Mouse (Mus musculus) stomach, embryonic 14.5 days (tissue): ENCODE results near the gene Prkca. TPM values are rescaled to one million over a fixed set of nuclear protein-coding genes. Genes with fewer than 3 reads are reported as not detected.

Experiments
- ATAC-seq: fragments of 200-750 bp; cut with Nextera tagmentation; 2 replicates; pipeline ENCODE4 v1.8.0; 2017; ENCODE audit warnings: low read depth, moderate TSS enrichment; ENCODE audit not compliant: insufficient number of reproducible peaks, insufficient read depth, low FRiP score
- H3K27ac ChIP-seq: fragments of 300-500 bp; sonication (generic); 2 replicates; pipeline ENCODE4 v1.5.1; 2014; ENCODE audit warnings: mild to moderate bottlenecking, low read length, moderate library complexity, mixed read lengths
- H3K27me3 ChIP-seq: fragments of 300-500 bp; sonication (generic); 2 replicates; pipeline ENCODE4 v1.6.1; 2014; ENCODE audit warnings: low read length, control low read depth, mixed read lengths; ENCODE audit not compliant: control insufficient read depth, insufficient read depth
- H3K36me3 ChIP-seq: fragments of 300-500 bp; sonication (generic); 2 replicates; pipeline ENCODE4 v1.6.1; 2014; ENCODE audit warnings: mild to moderate bottlenecking, control low read depth, low read length, moderate library complexity, mixed read lengths; ENCODE audit not compliant: control insufficient read depth, insufficient read depth
- H3K4me1 ChIP-seq: fragments of 300-500 bp; sonication (generic); 2 replicates; pipeline ENCODE4 v1.6.1; 2014; ENCODE audit warnings: low read length, control low read depth, mixed read lengths; ENCODE audit not compliant: control insufficient read depth, insufficient read depth
- H3K4me2 ChIP-seq: fragments of 300-500 bp; sonication (generic); replicated peaks from 2 replicates; pipeline ENCODE4 v1.6.1; 2014; ENCODE audit warnings: low read depth, low read length, control low read depth
- H3K4me3 ChIP-seq: fragments of 300-500 bp; sonication (generic); 2 replicates; pipeline ENCODE4 v1.5.1; 2014; ENCODE audit warnings: low read depth, low read length, control low read depth
- H3K9ac ChIP-seq: fragments of 300-500 bp; sonication (generic); replicated peaks from 2 replicates; pipeline ENCODE4 v1.6.1; 2014; ENCODE audit warnings: low read depth, mild to moderate bottlenecking, control low read depth, low read length, moderate library complexity, mixed read lengths
- H3K9me3 ChIP-seq: fragments of 300-500 bp; sonication (generic); 2 replicates; pipeline ENCODE4 v1.6.1; 2016; ENCODE audit warnings: low read depth, low read length, control low read depth; ENCODE audit not compliant: control insufficient read depth
- WGBS: fragments of 180-500 bp; shearing (Covaris S2); extraction: QIAGEN DNeasy Blood & Tissue Kit; methylation state at CpG from one replicate; pipeline ENCODE4 v1.1.7; 2014; 5-methylcytosine and 5-hydroxymethylcytosine counted together
- polyA plus RNA-seq: library from polyadenylated mRNA; unstranded; fragments of >200 nt; fragmentation: Nextera tagmentation; extraction: Ambion mirVana; gene quantifications from 2 replicates; pipeline ENCODE4 v1.2.1, GENCODE M21; 2014

Prkca gene
- polyA plus RNA-seq, 1 experiment from 2014 or later, result 8.6 TPM

- Histone ChIP-seq H3K27me3 (no peaks in the 10 kb centered on the region), H3K4me1 (0 out of 2 replicates have a peak, but pooled peaks cover 4% of the 10 kb centered on the region), H3K9me3 (no peaks in the 10 kb centered on the region), H3K36me3 (no peaks in the 10 kb centered on the region), H3K4me2 (no peak overlapping the region), H3K9ac (no peak overlapping the region), H3K27ac (no peak overlapping the region), H3K4me3 (no peak overlapping the region)
- 70% methylated on average over 7 of the region's 7 CpGs for WGBS
- ATAC-seq, result no peak
These were observed 203.7 kb downstream of the Prkca start for GRCm38 (mm10) chr11:108140028-108140427.

- Histone ChIP-seq H3K27me3 (no peaks in the 10 kb centered on the region), H3K4me3 (no peak overlapping the region), H3K27ac (no peak overlapping the region), H3K9me3 (no peaks in the 10 kb centered on the region), H3K36me3 (no peaks in the 10 kb centered on the region), H3K4me1 (0 out of 2 replicates have a peak, but pooled peaks cover 4% of the 10 kb centered on the region), H3K4me2 (no peak overlapping the region), H3K9ac (no peak overlapping the region)
- WGBS, result 52% methylated on average over 3 of the region's 3 CpGs
- no peak for ATAC-seq
These were observed 207.4 kb downstream of the Prkca start for GRCm38 (mm10) chr11:108136341-108136740.

GRCm38 (mm10) chr11:108135407-108136159 is 208.1 kb downstream of the Prkca start:
- ATAC-seq, result no peak
- Histone ChIP-seq H3K4me1 (0 out of 2 replicates have a peak, but pooled peaks cover 4% of the 10 kb centered on the region), H3K9ac (no peak overlapping the region), H3K27me3 (no peaks in the 10 kb centered on the region), H3K36me3 (no peaks in the 10 kb centered on the region), H3K4me3 (no peak overlapping the region), H3K9me3 (no peaks in the 10 kb centered on the region), H3K27ac (no peak overlapping the region), H3K4me2 (no peak overlapping the region)
- WGBS, result 32% methylated on average over 4 of the region's 4 CpGs

GRCm38 (mm10) chr11:108128593-108128992 is 215.1 kb downstream of the Prkca start:
- H3K27ac ChIP-seq, result no peak overlapping the region
- H3K27me3 ChIP-seq, result no peaks in the 10 kb centered on the region
- no peak overlapping the region for H3K4me3 ChIP-seq
- H3K4me1 ChIP-seq, result no peaks in the 10 kb centered on the region
- ATAC-seq, result no peak
- no peaks in the 10 kb centered on the region for H3K36me3 ChIP-seq
- no peak overlapping the region for H3K9ac ChIP-seq
- H3K4me2 ChIP-seq, result no peak overlapping the region
- no peaks in the 10 kb centered on the region for H3K9me3 ChIP-seq
- WGBS, result 30% methylated on average over 5 of the region's 5 CpGs

GRCm38 (mm10) chr11:108127908-108128307 is 215.8 kb downstream of the Prkca start:
- no peaks in the 10 kb centered on the region for H3K27me3 ChIP-seq
- H3K27ac ChIP-seq, result no peak overlapping the region
- no peak overlapping the region for H3K4me2 ChIP-seq
- no peaks in the 10 kb centered on the region for H3K9me3 ChIP-seq
- no peaks in the 10 kb centered on the region for H3K36me3 ChIP-seq
- H3K4me1 ChIP-seq, result no peaks in the 10 kb centered on the region
- no peak for ATAC-seq
- WGBS, result 56% methylated on average over 5 of the region's 5 CpGs
- H3K4me3 ChIP-seq, result no peak overlapping the region
- no peak overlapping the region for H3K9ac ChIP-seq

- Histone ChIP-seq H3K4me1 (no peaks in the 10 kb centered on the region), H3K4me2 (no peak overlapping the region), H3K9ac (no peak overlapping the region), H3K27ac (no peak overlapping the region), H3K9me3 (no peaks in the 10 kb centered on the region), H3K4me3 (no peak overlapping the region), H3K27me3 (no peaks in the 10 kb centered on the region), H3K36me3 (no peaks in the 10 kb centered on the region)
- no peak for ATAC-seq
- WGBS, result 78% methylated on average over 7 of the region's 7 CpGs
These were observed 221.2 kb downstream of the Prkca start for GRCm38 (mm10) chr11:108122486-108122885.

- no peak overlapping the region for H3K4me3 ChIP-seq
- H3K4me1 ChIP-seq, result no peaks in the 10 kb centered on the region
- no peaks in the 10 kb centered on the region for H3K9me3 ChIP-seq
- no peaks in the 10 kb centered on the region for H3K36me3 ChIP-seq
- no peak overlapping the region for H3K4me2 ChIP-seq
- H3K9ac ChIP-seq, result no peak overlapping the region
- no peak overlapping the region for H3K27ac ChIP-seq
- WGBS, result 70% methylated on average over 5 of the region's 5 CpGs
- ATAC-seq, result no peak
- no peaks in the 10 kb centered on the region for H3K27me3 ChIP-seq
These were observed 223.0 kb downstream of the Prkca start for GRCm38 (mm10) chr11:108120708-108121107.

- no peaks in the 10 kb centered on the region for H3K36me3 ChIP-seq
- 81% methylated on average over 3 of the region's 3 CpGs for WGBS
- no peak overlapping the region for H3K27ac ChIP-seq
- no peak overlapping the region for H3K4me2 ChIP-seq
- ATAC-seq, result no peak
- no peaks in the 10 kb centered on the region for H3K9me3 ChIP-seq
- H3K4me3 ChIP-seq, result no peak overlapping the region
- H3K4me1 ChIP-seq, result no peaks in the 10 kb centered on the region
- no peak overlapping the region for H3K9ac ChIP-seq
- no peaks in the 10 kb centered on the region for H3K27me3 ChIP-seq
These were observed 223.9 kb downstream of the Prkca start for GRCm38 (mm10) chr11:108119785-108120184.

GRCm38 (mm10) chr11:108118814-108119213 is 224.9 kb downstream of the Prkca start:
- H3K9me3 ChIP-seq, result no peaks in the 10 kb centered on the region
- no peak overlapping the region for H3K4me3 ChIP-seq
- no peak overlapping the region for H3K4me2 ChIP-seq
- no peaks in the 10 kb centered on the region for H3K27me3 ChIP-seq
- 73% methylated on average over 2 of the region's 2 CpGs for WGBS
- no peaks in the 10 kb centered on the region for H3K4me1 ChIP-seq
- no peak overlapping the region for H3K27ac ChIP-seq
- no peak for ATAC-seq
- no peak overlapping the region for H3K9ac ChIP-seq
- H3K36me3 ChIP-seq, result no peaks in the 10 kb centered on the region
